Mouse (Mus musculus) small intestine, adult 2 months (tissue): ENCODE data around the gene Mybpc2. TPM values are rescaled to one million over a fixed set of nuclear protein-coding genes. Genes with fewer than 3 reads are reported as not detected.

Experiments used
- H3K27ac ChIP-seq: fragments of 200-500 bp; 2 replicates; pipeline ENCODE4 v1.5.1; 2012; ENCODE audit warnings: low read depth, low read length, control low read depth, inconsistent platforms; ENCODE audit not compliant: insufficient read depth
- H3K27me3 ChIP-seq: fragments of 200-500 bp; 2 replicates; pipeline ENCODE4 v1.6.1; 2012; ENCODE audit warnings: mild to moderate bottlenecking, moderate library complexity, low read length, inconsistent platforms; ENCODE audit not compliant: control insufficient read depth, insufficient read depth
- H3K36me3 ChIP-seq: fragments of 200-500 bp; 2 replicates; pipeline ENCODE4 v1.6.1; 2012; ENCODE audit warnings: mild to moderate bottlenecking, low read length, control low read depth, inconsistent platforms; ENCODE audit not compliant: control insufficient read depth, insufficient read depth
- H3K4me1 ChIP-seq: fragments of 200-500 bp; 2 replicates; pipeline ENCODE4 v1.6.1; 2012; ENCODE audit warnings: low read length, inconsistent platforms, mixed read lengths; ENCODE audit not compliant: control insufficient read depth, insufficient read depth, insufficient read length
- H3K4me3 ChIP-seq: fragments of 200-500 bp; 2 replicates; pipeline ENCODE4 v1.5.1; 2012; ENCODE audit warnings: low read depth, mild to moderate bottlenecking, control low read depth, inconsistent platforms, low read length, moderate library complexity
- CTCF ChIP-seq: fragments of 200-500 bp; IDR thresholded peaks from 2 replicates; pipeline ENCODE4 v1.5.1; 2012; ENCODE audit warnings: low read depth, mild to moderate bottlenecking, control low read depth, inconsistent platforms, low read length, moderate library complexity, mixed read lengths; ENCODE audit not compliant: insufficient replicate concordance, insufficient read length; ENCODE audit errors: extremely low read depth
- POLR2A ChIP-seq: fragments of 200-500 bp; IDR thresholded peaks from 2 replicates; pipeline ENCODE4 v1.6.1; 2012; ENCODE audit warnings: low read depth, mild to moderate bottlenecking, control low read depth, inconsistent platforms, low read length, moderate library complexity
- WGBS: fragments of 180-500 bp; shearing (Covaris S2); methylation state at CpG from one replicate; pipeline ENCODE4 v1.1.7; 2018; 5-methylcytosine and 5-hydroxymethylcytosine counted together
- polyA plus RNA-seq: library from polyadenylated mRNA; depleted of rRNA; stranded (reverse); fragments of >200 nt; gene quantifications from 2 replicates; pipeline ENCODE4 v1.2.3, GENCODE M21; 2012

Gene Mybpc2
- polyA plus RNA-seq, 1 experiment: 0.13 TPM

- Histone ChIP-seq H3K4me1 (peaks cover 5% of the 10 kb centered on the region; the same call in 1 of the 2 replicates), H3K4me3 (no peak overlapping the region), H3K27ac (no peak overlapping the region), H3K36me3 (peaks cover 31% of the 10 kb centered on the region), H3K27me3 (no peaks in the 10 kb centered on the region)
- TF ChIP-seq POLR2A: no peak
- TF ChIP-seq CTCF: no peak
- WGBS: 46% methylated on average over 6 of the region's 6 CpGs
These were observed 12.1 kb upstream of the Mybpc2 start for GRCm38 (mm10) chr7:44536590-44536968.

- no peak overlapping the region for H3K27ac ChIP-seq
- peaks cover 26% of the 10 kb centered on the region for H3K36me3 ChIP-seq
- no peaks in the 10 kb centered on the region for H3K27me3 ChIP-seq
- H3K4me1 ChIP-seq: peaks cover 5% of the 10 kb centered on the region; the same call in 1 of the 2 replicates
- H3K4me3 ChIP-seq: no peak overlapping the region
- 93% methylated on average over 27 of the region's 27 CpGs for WGBS
- TF ChIP-seq POLR2A (no peak), CTCF (no peak)
These were observed 11.5 kb upstream of the Mybpc2 start for GRCm38 (mm10) chr7:44535657-44536589.

- Histone ChIP-seq H3K4me1 (peaks cover 5% of the 10 kb centered on the region; the same call in 1 of the 2 replicates), H3K27ac (no peak overlapping the region), H3K36me3 (peaks cover 17% of the 10 kb centered on the region; the same call in 1 of the 2 replicates), H3K4me3 (0 out of 2 replicates have a peak overlapping the region, but pooled peaks have one; percentile 8), H3K27me3 (no peaks in the 10 kb centered on the region)
- 89% methylated on average over 19 of the region's 19 CpGs for WGBS
- TF ChIP-seq CTCF (no peak), POLR2A (no peak)
These were observed 10.4 kb upstream of the Mybpc2 start for GRCm38 (mm10) chr7:44534656-44535441.

GRCm38 (mm10) chr7:44534242-44534641, 9.8 kb upstream of the Mybpc2 start:
- Histone ChIP-seq H3K27me3 (no peaks in the 10 kb centered on the region), H3K27ac (no peak overlapping the region), H3K4me1 (peaks cover 5% of the 10 kb centered on the region; the same call in 1 of the 2 replicates), H3K4me3 (0 out of 2 replicates have a peak overlapping the region, but pooled peaks have one; percentile 8), H3K36me3 (peaks cover 11% of the 10 kb centered on the region; the same call in 1 of the 2 replicates)
- TF ChIP-seq POLR2A: no peak
- no peak for TF ChIP-seq CTCF
- WGBS: 80% methylated on average over 13 of the region's 13 CpGs

GRCm38 (mm10) chr7:44533746-44534045, 9.2 kb upstream of the Mybpc2 start:
- peaks cover 7% of the 10 kb centered on the region; the same call in 1 of the 2 replicates for H3K36me3 ChIP-seq
- 91% methylated on average over 12 of the region's 12 CpGs for WGBS
- TF ChIP-seq CTCF (no peak), POLR2A (no peak)
- peaks cover 5% of the 10 kb centered on the region; the same call in 1 of the 2 replicates for H3K4me1 ChIP-seq
- no peaks in the 10 kb centered on the region for H3K27me3 ChIP-seq
- no peak overlapping the region for H3K27ac ChIP-seq
- no peak overlapping the region for H3K4me3 ChIP-seq

- Histone ChIP-seq H3K27me3 (no peaks in the 10 kb centered on the region), H3K27ac (no peak overlapping the region), H3K36me3 (peaks cover 5% of the 10 kb centered on the region; the same call in 1 of the 2 replicates), H3K4me1 (peaks cover 5% of the 10 kb centered on the region; the same call in 1 of the 2 replicates), H3K4me3 (no peak overlapping the region)
- TF ChIP-seq POLR2A (no peak), CTCF (no peak)
- 60% methylated on average over 29 of the region's 29 CpGs for WGBS
These were observed 8.7 kb upstream of the Mybpc2 start for GRCm38 (mm10) chr7:44532918-44533745.
